Mouse (Mus musculus) kidney, adult 2 months (tissue): ENCODE results near the gene Slc9a7.

Experiments
- CTCF ChIP-seq: fragments of 200-500 bp; conservative IDR thresholded peaks from 2 replicates; pipeline ENCODE4 v1.5.1; 2011; ENCODE audit warnings: low read depth, mild to moderate bottlenecking, control low read depth, low read length, moderate library complexity, mixed read lengths; ENCODE audit not compliant: insufficient read depth, insufficient read length
- POLR2A ChIP-seq: fragments of 200-500 bp; IDR thresholded peaks from one replicate; pipeline ENCODE4 v1.6.1; 2011; ENCODE audit warnings: low read depth, low read length, control low read depth

- TF ChIP-seq CTCF: no peak
- no peak for TF ChIP-seq POLR2A
Observed at GRCm38 (mm10) chrX:20070196-20070595, 221.4 kb downstream of the Slc9a7 start.
